Mouse (Mus musculus) small intestine, adult 2 months (tissue): Measurements from ENCODE around the gene Nt5c2. TPM values are rescaled to one million over a fixed set of nuclear protein-coding genes. Genes with fewer than 3 reads are reported as not detected.

Source experiments
- H3K27ac ChIP-seq: fragments of 200-500 bp; 2 replicates; pipeline ENCODE4 v1.5.1; 2012; ENCODE audit warnings: low read depth, low read length, control low read depth, inconsistent platforms; ENCODE audit not compliant: insufficient read depth
- H3K27me3 ChIP-seq: fragments of 200-500 bp; 2 replicates; pipeline ENCODE4 v1.6.1; 2012; ENCODE audit warnings: mild to moderate bottlenecking, moderate library complexity, low read length, inconsistent platforms; ENCODE audit not compliant: control insufficient read depth, insufficient read depth
- H3K36me3 ChIP-seq: fragments of 200-500 bp; 2 replicates; pipeline ENCODE4 v1.6.1; 2012; ENCODE audit warnings: mild to moderate bottlenecking, low read length, control low read depth, inconsistent platforms; ENCODE audit not compliant: control insufficient read depth, insufficient read depth
- H3K4me1 ChIP-seq: fragments of 200-500 bp; 2 replicates; pipeline ENCODE4 v1.6.1; 2012; ENCODE audit warnings: low read length, inconsistent platforms, mixed read lengths; ENCODE audit not compliant: control insufficient read depth, insufficient read depth, insufficient read length
- H3K4me3 ChIP-seq: fragments of 200-500 bp; 2 replicates; pipeline ENCODE4 v1.5.1; 2012; ENCODE audit warnings: low read depth, mild to moderate bottlenecking, control low read depth, inconsistent platforms, low read length, moderate library complexity
- CTCF ChIP-seq: fragments of 200-500 bp; IDR thresholded peaks from 2 replicates; pipeline ENCODE4 v1.5.1; 2012; ENCODE audit warnings: low read depth, mild to moderate bottlenecking, control low read depth, inconsistent platforms, low read length, moderate library complexity, mixed read lengths; ENCODE audit not compliant: insufficient replicate concordance, insufficient read length; ENCODE audit errors: extremely low read depth
- POLR2A ChIP-seq: fragments of 200-500 bp; IDR thresholded peaks from 2 replicates; pipeline ENCODE4 v1.6.1; 2012; ENCODE audit warnings: low read depth, mild to moderate bottlenecking, control low read depth, inconsistent platforms, low read length, moderate library complexity
- WGBS: fragments of 180-500 bp; shearing (Covaris S2); methylation state at CpG from one replicate; pipeline ENCODE4 v1.1.7; 2018; 5-methylcytosine and 5-hydroxymethylcytosine counted together
- polyA plus RNA-seq: library from polyadenylated mRNA; depleted of rRNA; stranded (reverse); fragments of >200 nt; gene quantifications from 2 replicates; pipeline ENCODE4 v1.2.3, GENCODE M21; 2012

The Nt5c2 gene
- polyA plus RNA-seq, 1 experiment: 6.1 TPM

- Histone ChIP-seq H3K36me3 (peaks cover 9% of the 10 kb centered on the region), H3K27me3 (no peaks in the 10 kb centered on the region), H3K27ac (no peak overlapping the region), H3K4me1 (no peaks in the 10 kb centered on the region), H3K4me3 (no peak overlapping the region)
- TF ChIP-seq CTCF (no peak), POLR2A (no peak)
- 91% methylated on average over 3 of the region's 3 CpGs for WGBS
These were observed 61.4 kb downstream of the Nt5c2 start for GRCm38 (mm10) chr19:46953536-46953935.

DNA sequence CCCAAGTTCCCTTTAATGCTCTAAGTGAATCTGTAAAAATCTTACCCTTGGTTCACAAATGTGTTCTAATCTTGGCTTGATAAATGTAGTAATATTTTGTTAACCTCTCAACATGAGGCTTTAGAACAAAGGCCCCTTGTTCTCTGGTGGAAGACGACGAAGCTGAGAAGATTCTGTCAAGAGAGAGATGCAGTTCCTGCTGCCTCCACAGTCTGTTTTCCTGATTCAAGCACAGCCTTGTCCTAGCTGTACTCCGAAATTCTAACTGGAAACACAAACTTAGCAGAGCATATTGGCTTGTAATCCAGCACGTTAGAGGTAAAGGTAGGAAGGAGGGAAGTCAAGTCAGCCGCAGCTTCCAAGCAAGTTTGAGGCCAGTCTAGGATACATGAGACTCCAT lies 62.0 kb downstream of the Nt5c2 start:
- Histone ChIP-seq H3K4me3 (no peak overlapping the region), H3K4me1 (no peaks in the 10 kb centered on the region), H3K27ac (no peak overlapping the region), H3K27me3 (no peaks in the 10 kb centered on the region), H3K36me3 (peaks cover 9% of the 10 kb centered on the region)
- 68% methylated on average over 5 of the region's 5 CpGs for WGBS
- no peak for TF ChIP-seq CTCF

GRCm38 (mm10) chr19:46944341-46944740 lies 70.6 kb downstream of the Nt5c2 start:
- TF ChIP-seq CTCF (no peak), POLR2A (no peak)

DNA sequence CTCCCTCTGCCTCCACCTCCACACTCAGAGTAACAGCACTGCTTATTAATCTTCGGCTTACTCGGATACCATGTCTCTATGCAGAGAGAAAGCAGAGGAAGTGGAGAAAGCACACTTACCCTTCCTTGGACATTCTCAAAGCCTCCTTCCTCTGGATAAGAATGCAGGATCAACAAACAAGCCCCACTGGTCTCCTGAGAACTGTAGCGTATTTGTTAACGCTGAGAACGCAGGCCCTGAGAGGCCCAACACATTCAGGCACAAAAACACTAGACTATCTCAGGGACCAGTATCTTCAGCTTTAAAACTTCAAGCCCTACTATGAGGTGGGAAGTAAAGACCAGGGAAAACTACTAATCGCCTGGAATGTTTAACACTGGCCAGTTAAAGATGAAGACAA lies 77.8 kb downstream of the Nt5c2 start:
- TF ChIP-seq CTCF: no peak
- TF ChIP-seq POLR2A: no peak
- Histone ChIP-seq H3K4me3 (no peak overlapping the region), H3K27ac (no peak overlapping the region), H3K36me3 (no peaks in the 10 kb centered on the region; the same call in 1 of the 2 replicates), H3K4me1 (no peaks in the 10 kb centered on the region), H3K27me3 (no peaks in the 10 kb centered on the region)
- 64% methylated on average over 6 of the region's 6 CpGs for WGBS

More at GRCm38 (mm10) chr19:46944341-46944740, 70.6 kb downstream of the Nt5c2 start:
- Histone ChIP-seq H3K27me3 (no peaks in the 10 kb centered on the region), H3K4me3 (no peak overlapping the region), H3K36me3 (peaks cover 3% of the 10 kb centered on the region; the same call in 1 of the 2 replicates), H3K4me1 (no peaks in the 10 kb centered on the region), H3K27ac (no peak overlapping the region)
- 90% methylated on average over 6 of the region's 6 CpGs for WGBS

DNA sequence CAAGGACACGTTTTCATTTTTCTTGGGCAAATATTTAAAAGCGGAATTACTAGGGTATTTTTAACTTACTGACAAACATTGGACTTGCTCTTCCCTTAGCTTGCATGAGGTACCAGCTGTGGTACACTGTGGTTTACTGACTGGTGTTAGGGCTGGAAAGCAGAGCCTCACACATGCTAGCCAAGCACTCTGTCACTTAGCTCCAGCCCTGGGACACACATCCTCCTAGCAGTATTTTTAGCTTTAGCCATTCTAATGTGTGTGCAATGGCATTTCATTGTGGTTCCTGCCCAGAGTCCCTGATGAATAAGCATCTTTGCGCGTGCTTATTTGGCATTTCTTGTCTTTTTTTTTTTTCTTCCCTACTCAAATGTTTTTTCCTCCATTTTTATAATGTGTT lies 80.9 kb downstream of the Nt5c2 start:
- Histone ChIP-seq H3K27me3 (no peaks in the 10 kb centered on the region), H3K4me3 (no peak overlapping the region), H3K27ac (no peak overlapping the region), H3K4me1 (no peaks in the 10 kb centered on the region), H3K36me3 (peaks cover 2% of the 10 kb centered on the region; the same call in 1 of the 2 replicates)
- TF ChIP-seq CTCF (no peak), POLR2A (no peak)
- WGBS: 73% methylated on average over 4 of the region's 4 CpGs

DNA sequence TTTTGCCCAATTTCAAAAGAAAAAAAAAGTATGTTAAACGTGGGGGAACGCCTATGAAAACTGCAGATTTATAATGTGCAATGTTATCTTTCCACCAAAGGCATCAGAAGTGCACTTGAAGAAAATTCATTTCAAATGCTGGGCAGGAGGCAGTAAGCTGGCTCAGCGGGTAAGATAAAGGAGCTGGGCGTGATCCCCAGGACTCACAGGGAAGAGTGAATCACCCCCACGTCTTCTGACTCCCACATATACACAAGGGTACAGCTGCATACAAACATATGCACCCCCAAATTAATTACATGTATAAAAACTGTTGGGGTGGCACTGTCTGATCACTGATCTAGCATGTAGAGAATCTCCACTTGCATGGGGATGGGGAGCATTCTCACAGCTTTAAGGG lies 82.3 kb downstream of the Nt5c2 start:
- peaks cover 2% of the 10 kb centered on the region; the same call in 1 of the 2 replicates for H3K36me3 ChIP-seq
- H3K27me3 ChIP-seq: no peaks in the 10 kb centered on the region
- TF ChIP-seq CTCF: no peak
- TF ChIP-seq POLR2A: no peak
- H3K27ac ChIP-seq: no peak overlapping the region
- 72% methylated on average over 5 of the region's 5 CpGs for WGBS
- H3K4me3 ChIP-seq: no peak overlapping the region
- no peaks in the 10 kb centered on the region for H3K4me1 ChIP-seq

- H3K4me3 ChIP-seq: no peak overlapping the region
- H3K27me3 ChIP-seq: no peaks in the 10 kb centered on the region
- TF ChIP-seq CTCF (no peak), POLR2A (no peak)
- WGBS: 89% methylated on average over 5 of the region's 5 CpGs
- H3K36me3 ChIP-seq: 0 out of 2 replicates have a peak, but pooled peaks cover 2% of the 10 kb centered on the region
- H3K27ac ChIP-seq: no peak overlapping the region
- no peaks in the 10 kb centered on the region for H3K4me1 ChIP-seq
These were observed 84.9 kb downstream of the Nt5c2 start for GRCm38 (mm10) chr19:46930026-46930425.

- H3K27me3 ChIP-seq: no peaks in the 10 kb centered on the region
- 47% methylated on average over 6 of the region's 6 CpGs for WGBS
- H3K4me1 ChIP-seq: no peaks in the 10 kb centered on the region
- no peak overlapping the region for H3K27ac ChIP-seq
- TF ChIP-seq POLR2A (no peak), CTCF (no peak)
- 0 out of 2 replicates have a peak, but pooled peaks cover 2% of the 10 kb centered on the region for H3K36me3 ChIP-seq
- H3K4me3 ChIP-seq: no peak overlapping the region
These were observed 85.8 kb downstream of the Nt5c2 start for GRCm38 (mm10) chr19:46929044-46929587.
